Mouse (Mus musculus) Patski (cell line): ENCODE results near the gene 2310034G01Rik. TPM values are rescaled to one million over a fixed set of nuclear protein-coding genes. Genes with fewer than 3 reads are reported as not detected.

Experiments
- ATAC-seq: fragments of 100-300 bp; one replicate; pipeline ENCODE4 v1.8.0; 2021
- CTCF ChIA-PET: fragments of 350-600 bp; sonication (Branson Sonifier 250); formaldehyde crosslinking; loops from one replicate; lab custom pipeline; 2022; ENCODE audit warnings: inconsistent platforms; lab: Charles Lee
- POLR2A ChIA-PET: fragments of 350-600 bp; sonication (Branson Sonifier 250); formaldehyde crosslinking; loops from one replicate; lab custom pipeline; 2022; ENCODE audit warnings: antibody characterized with exemption, inconsistent platforms; lab: Charles Lee
- DNase-seq: peaks from one replicate; pipeline ENCODE4 v3.0.0-alpha.2; 2011; ENCODE audit warnings: low read depth, low spot score
- H3K27me3 ChIP-seq: fragments of 371-371 bp; one replicate; pipeline ENCODE4 v1.5.1; 2021
- CTCF ChIP-seq: fragments of 100-300 bp; IDR thresholded peaks from one replicate; pipeline ENCODE4 v1.5.1; 2021
- in situ Hi-C: fragments of 300-500 bp; cut with MboI; formaldehyde crosslinking; loops from 3 replicates; pipeline ENCODE4 v1.11.1; 2018; ENCODE audit warnings: low pct_unique_long_range_greater_than_20kb, mixed read lengths
- polyA plus RNA-seq: library from polyadenylated mRNA; unstranded; gene quantifications from one replicate; pipeline ENCODE4 v1.2.3, GENCODE M21; 2021

The 2310034G01Rik gene
- polyA plus RNA-seq: 0.42 TPM

DNA sequence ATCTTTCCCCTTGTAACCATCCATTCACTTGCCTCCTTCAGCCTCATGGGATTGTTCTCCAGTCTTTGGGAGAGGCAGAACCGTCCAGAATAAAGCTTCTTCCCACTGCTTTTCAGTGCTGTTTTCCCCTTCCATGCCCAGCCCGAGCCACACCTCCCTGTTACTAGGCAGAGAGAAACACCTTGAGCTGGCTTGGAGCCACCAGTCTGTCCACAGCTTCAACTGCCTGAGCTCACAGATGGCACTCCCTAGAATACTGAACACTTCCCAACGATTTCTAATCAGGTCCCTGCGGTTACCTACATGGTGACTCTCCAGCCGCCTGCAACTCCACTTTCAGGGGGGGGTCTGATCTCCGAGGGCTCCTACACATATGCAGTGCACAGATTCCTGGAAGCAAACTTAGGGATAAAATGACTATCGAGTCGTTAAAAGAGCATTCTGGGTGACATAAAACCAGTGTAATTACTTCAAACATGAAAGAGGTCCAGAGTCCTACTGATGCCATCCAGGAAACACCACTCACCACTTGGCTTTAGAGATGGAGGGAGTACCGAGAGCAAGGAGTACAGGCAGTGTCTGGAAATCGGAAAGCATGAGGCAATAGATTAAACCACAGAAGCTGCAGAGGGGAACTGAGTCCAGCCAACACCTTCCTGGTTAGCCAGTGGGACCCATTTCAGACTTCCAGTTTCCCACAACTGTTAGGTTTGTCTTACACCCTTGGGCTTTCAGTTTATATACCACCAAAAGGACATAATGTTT lies at the start of gene 2310034G01Rik:
Gene 2310034G01Rik, minus strand, starts transcription at position 135 of the 765 bp plus-strand sequence.
- POLR2A ChIA-PET: no interaction called here
- no peaks in the 10 kb centered on the region for H3K27me3 ChIP-seq
- TF ChIP-seq CTCF: no peak
- in situ Hi-C loops: no loop called here
- ATAC-seq (no peak), DNase-seq (no peak)
- CTCF ChIA-PET: interaction anchor here (0.8 kb wide), 1 partner anchor 13 kb away, joined by 3 read pairs; no protein-coding TSS in a partner anchor

DNA sequence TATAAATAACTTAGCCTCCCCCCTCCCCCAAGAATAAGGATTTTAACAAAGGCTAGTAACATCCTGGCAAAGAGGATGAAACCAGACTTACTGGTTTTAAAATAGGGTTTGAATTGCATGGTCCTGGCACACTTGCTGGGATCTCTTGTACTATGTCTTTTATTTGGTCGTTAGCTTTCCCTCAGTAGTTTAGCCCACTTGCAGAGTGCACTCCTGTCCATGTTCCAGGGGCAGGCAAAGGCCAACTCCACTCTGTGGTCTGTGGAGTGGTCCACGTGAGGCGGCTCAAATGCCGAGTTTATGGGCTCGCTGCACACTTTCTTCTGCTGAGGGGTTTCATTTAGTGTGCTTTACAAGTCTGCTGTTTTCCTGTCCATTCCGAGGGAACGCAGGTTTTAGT lies 49.8 kb upstream of the 2310034G01Rik start:
- ChIA-PET POLR2A (no interaction called here), CTCF (interaction anchor here (1.4 to 2.2 kb wide), 5 partner anchors 35 to 52 kb away, joined by 3 to 7 read pairs (median 5); no protein-coding TSS in a partner anchor)
- in situ Hi-C loops: loop anchor here (5.0 kb wide), 2 partner anchors 47 to 132 kb away; no protein-coding TSS in a partner anchor
- DNase-seq (no peak), ATAC-seq (no peak)
- H3K27me3 ChIP-seq: no peaks in the 10 kb centered on the region
- no peak for TF ChIP-seq CTCF

DNA sequence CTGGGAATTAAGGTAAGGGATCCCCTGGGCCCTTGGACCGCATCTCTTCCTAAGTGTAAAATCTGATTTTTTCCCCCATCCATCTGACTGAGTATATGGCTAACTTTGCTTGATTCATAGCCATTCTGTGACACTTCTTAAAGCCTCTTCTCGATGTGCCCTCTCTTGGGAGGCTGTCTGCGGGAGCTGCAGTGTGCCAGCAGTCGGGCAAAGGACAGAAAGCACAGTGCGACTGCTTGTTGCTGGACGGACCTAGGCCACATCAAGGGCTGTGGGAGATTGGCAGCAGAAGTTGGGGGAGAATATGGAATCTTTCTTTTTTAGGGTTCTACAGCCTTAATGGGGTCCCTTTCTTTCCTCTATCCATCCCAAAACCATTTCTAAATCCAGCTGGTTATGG lies 49.3 kb upstream of the 2310034G01Rik start:
- in situ Hi-C loops: loop anchor here (5.0 kb wide), 2 partner anchors 48 to 133 kb away; no protein-coding TSS in a partner anchor
- no peak for TF ChIP-seq CTCF
- no peak for ATAC-seq
- ChIA-PET CTCF (interaction anchor here (1.5 to 3.3 kb wide), 4 partner anchors 35 to 50 kb away, joined by 3 to 22 read pairs (median 5); no protein-coding TSS in a partner anchor), POLR2A (no interaction called here)
- no peaks in the 10 kb centered on the region for H3K27me3 ChIP-seq
- no peak for DNase-seq

DNA sequence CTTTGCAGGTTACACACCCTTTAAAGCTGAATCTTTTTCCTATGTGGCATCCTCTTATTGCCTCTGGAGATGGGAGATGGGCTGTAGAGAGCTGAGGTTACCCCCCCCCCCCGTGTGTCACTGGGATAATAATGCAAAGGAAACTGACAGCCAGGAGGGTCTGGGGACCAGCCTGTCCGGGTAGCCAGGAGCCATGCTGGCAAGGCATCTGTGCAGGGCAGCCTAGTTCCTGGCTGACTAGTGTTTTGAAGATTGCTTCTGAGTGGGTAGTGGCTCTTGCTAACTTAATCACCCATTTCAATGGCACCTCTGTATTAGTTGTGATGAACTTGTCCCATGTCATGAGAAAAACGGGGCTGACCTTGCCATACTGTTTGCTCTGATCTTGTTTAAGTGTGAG lies 48.3 kb upstream of the 2310034G01Rik start:
- no peak for ATAC-seq
- in situ Hi-C loops: loop anchor here (5.0 kb wide), 2 partner anchors 49 to 134 kb away; no protein-coding TSS in a partner anchor
- H3K27me3 ChIP-seq: no peaks in the 10 kb centered on the region
- no peak for TF ChIP-seq CTCF
- no peak for DNase-seq
- POLR2A ChIA-PET: interaction anchor here (2.7 kb wide), 2 partner anchors 8 to 43 kb away, joined by 11 to 20 read pairs; no protein-coding TSS in a partner anchor
- CTCF ChIA-PET: interaction anchor here (2.4 to 3.3 kb wide), 2 partner anchors 36 to 47 kb away, joined by 22 to 41 read pairs; no protein-coding TSS in a partner anchor

DNA sequence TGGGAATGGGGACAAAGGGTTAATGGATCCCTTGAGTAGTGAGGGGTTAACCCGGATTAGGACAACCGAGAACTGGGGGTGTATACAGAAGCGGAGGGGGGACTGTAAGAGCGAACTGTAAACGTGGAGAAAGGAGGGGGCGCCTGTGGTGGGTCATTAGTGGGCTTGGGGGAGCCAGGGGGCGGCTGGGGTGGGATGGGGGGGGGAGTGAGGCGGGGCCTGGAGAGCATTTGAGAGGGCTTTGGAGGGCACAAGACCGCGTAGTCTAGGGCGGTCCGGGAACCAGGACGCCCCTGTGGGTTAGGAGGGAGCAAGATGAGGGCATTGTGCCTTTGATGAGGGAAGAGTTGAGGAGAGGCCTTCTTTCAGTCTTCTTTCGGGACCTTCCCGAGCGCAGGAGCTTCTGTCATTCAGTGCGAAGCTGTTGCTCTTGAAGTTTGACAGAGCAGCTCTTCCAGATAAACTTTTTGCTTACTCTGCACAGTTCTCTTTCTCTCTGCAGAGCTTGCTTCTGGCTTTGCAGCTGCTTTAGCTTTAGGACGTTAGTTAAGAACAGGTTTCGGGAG lies 47.4 kb upstream of the 2310034G01Rik start:
- TF ChIP-seq CTCF: no peak
- POLR2A ChIA-PET: interaction anchor here (0.8 to 2.7 kb wide), 11 partner anchors 9 to 132 kb away, joined by 3 to 20 read pairs (median 4); partner anchors contain the start of gene Trim8
- H3K27me3 ChIP-seq: no peaks in the 10 kb centered on the region
- DNase-seq (no peak), ATAC-seq (no peak)
- CTCF ChIA-PET: interaction anchor here (0.8 to 3.3 kb wide), 14 partner anchors 9 to 119 kb away, joined by 3 to 41 read pairs (median 5); no protein-coding TSS in a partner anchor
- in situ Hi-C loops: loop anchor here (5.0 kb wide), 2 partner anchors 50 to 135 kb away; no protein-coding TSS in a partner anchor

DNA sequence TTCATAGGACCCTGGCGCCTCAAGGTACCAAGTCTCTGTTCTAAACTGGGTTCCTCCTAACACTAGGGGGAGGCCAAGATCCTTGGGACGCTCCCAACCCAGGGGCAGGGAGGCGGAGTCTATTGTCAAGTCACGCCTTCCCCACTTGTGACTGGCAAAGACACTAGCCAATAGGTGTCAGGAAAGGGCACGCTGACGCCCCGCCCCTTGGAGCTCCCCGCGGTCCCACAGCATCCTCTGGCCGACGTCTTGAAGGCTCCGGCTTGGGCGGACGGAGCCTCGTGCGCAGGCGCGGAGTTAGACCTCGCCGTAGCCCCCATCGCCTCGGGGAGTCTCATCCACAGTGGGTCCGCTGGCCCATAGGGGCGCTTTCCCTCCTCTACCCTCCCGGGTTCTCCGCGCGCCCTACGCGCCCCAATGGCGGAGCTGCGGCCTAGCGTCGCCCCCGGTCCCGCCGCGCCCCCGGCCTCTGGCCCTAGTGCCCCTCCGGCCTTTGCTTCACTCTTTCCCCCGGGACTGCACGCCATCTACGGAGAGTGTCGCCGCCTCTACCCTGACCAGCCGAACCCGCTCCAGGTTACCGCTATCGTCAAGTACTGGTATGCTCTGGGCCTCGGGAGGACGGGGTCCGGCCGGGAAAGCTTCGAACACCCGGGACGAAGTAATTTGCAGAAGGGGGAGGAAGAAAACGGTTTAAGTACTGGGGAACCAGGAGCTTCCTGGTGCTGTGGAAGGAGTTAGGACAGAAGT lies 46.8 kb upstream of the 2310034G01Rik start, which contains the start of gene Sufu:
Gene Sufu, plus strand, starts transcription at position 211 of the 750 bp plus-strand sequence.
- H3K27me3 ChIP-seq: no peaks in the 10 kb centered on the region
- DNase-seq (peak; percentile 94), ATAC-seq (peak; percentile 83)
- TF ChIP-seq CTCF: peak; percentile 97
- POLR2A ChIA-PET: interaction anchor here (0.6 to 2.7 kb wide), 15 partner anchors 10 to 133 kb away, joined by 3 to 20 read pairs (median 3); partner anchors contain the start of gene Trim8
- in situ Hi-C loops: loop anchor here (5.0 kb wide), 2 partner anchors 50 to 135 kb away; no protein-coding TSS in a partner anchor
- CTCF ChIA-PET: interaction anchor here (0.8 to 3.3 kb wide), 24 partner anchors 9 to 137 kb away, joined by 3 to 41 read pairs (median 5); no protein-coding TSS in a partner anchor

DNA sequence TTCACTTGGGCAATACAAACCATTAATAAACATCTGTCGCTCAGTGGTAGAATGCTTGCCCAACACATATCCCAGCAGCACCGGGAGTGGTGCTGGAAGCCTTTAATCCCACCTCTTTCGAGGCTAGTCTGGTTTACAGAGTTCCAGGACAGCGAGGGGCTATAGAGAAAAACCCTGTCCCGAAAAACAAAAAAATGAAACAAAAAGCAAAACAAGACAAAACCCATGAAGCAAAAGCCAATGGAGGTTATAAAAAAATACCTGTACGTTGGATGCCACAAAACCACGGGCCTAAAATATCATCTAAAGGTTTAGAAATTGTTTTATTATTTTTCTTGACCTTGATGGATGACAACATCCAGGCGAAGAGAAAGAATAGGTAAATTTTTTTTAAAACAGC lies 46.0 kb upstream of the 2310034G01Rik start:
- ChIA-PET POLR2A (interaction anchor here (0.7 to 2.7 kb wide), 8 partner anchors 11 to 134 kb away, joined by 3 to 20 read pairs (median 4); partner anchors contain the start of gene Trim8), CTCF (interaction anchor here (0.8 to 3.3 kb wide), 19 partner anchors 10 to 138 kb away, joined by 3 to 41 read pairs (median 6); no protein-coding TSS in a partner anchor)
- in situ Hi-C loops: loop anchor here (5.0 kb wide), 2 partner anchors 51 to 136 kb away; no protein-coding TSS in a partner anchor
- no peak for DNase-seq
- no peak for TF ChIP-seq CTCF
- ATAC-seq: no peak
- H3K27me3 ChIP-seq: no peaks in the 10 kb centered on the region

DNA sequence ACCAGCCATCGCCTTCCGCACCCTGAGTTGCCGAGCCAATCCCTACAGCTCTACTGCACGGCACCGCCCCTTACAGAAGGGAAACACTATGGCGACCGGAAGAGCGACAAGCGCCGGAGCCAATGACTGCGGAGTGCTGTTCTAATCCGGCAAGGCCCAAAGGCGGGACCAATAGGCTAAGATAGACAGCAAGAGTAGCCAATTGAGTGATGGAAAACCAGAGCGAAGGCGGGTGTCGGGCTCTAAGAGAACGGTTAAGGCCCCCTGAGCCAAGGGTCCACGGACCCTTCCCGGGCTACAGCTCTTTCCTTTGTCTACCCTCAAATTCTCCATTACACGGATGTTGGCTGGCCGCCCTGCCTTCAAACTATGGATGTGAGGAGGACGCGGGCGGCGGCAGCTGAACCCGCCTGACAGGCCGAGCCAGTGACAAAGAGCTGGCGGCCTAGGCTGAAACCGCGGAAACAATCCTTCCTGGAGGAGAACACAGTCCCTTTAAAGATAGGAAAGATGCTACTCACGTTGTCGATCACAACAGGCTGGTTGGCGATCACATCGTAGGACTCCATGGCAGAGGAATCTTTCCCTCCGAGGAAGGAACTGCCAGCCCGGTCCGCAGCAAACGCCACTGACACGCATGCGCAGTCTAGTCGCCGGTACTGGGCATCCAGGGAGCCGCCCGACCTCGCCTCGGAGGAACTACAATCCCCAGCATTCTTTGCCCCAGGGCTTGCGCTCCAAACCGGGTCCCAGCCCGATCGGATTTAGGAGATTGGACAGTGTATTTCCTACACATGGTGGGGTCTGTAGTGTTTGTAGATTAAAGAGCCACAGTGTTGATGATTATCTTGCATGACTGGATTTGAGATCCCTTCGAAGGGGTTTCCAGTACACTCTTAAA lies 45.3 kb upstream of the 2310034G01Rik start, which contains the start of gene Actr1a:
Gene Actr1a, minus strand, starts transcription at position 640 of the 901 bp plus-strand sequence.
- CTCF ChIA-PET: no interaction called here
- ATAC-seq (peak; percentile 94), DNase-seq (peak; percentile 98)
- TF ChIP-seq CTCF: no peak
- no peaks in the 10 kb centered on the region for H3K27me3 ChIP-seq
- in situ Hi-C loops: loop anchor here (5.0 kb wide), 2 partner anchors 52 to 137 kb away; no protein-coding TSS in a partner anchor
- POLR2A ChIA-PET: interaction anchor here (0.7 to 1.4 kb wide), 3 partner anchors 43 to 134 kb away, joined by 3 to 5 read pairs (median 4); no protein-coding TSS in a partner anchor
